Mouse (Mus musculus) mature B cell (primary cell): ENCODE data around the gene Dgcr6.

Experiments
- in situ Hi-C: fragments of 300-500 bp; cut with MboI; formaldehyde crosslinking; loops from 2 replicates; pipeline ENCODE4 v1.14.3; 2019

Dgcr6 gene

DNA sequence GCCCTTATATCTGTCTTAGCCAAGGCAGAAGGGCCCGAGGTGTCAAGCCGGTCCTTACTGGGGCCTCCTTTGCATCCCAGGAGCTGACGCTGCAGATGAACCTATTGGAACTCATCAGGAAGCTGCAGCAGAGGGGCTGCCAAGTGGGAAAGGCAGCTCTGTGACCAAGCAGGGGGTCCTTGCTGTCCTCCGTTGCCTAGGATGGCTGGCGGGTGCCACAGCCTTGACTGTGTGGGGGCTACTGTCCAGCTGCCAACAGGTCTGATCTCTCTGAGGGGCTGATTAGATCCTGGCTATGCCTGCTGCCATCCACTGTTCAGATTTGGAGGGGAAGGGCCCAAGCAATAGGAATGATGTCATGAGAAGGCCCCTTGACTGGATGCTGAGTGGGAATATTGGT lies 18.1 kb downstream of the Dgcr6 start:
- in situ Hi-C loops = no loop called here

DNA sequence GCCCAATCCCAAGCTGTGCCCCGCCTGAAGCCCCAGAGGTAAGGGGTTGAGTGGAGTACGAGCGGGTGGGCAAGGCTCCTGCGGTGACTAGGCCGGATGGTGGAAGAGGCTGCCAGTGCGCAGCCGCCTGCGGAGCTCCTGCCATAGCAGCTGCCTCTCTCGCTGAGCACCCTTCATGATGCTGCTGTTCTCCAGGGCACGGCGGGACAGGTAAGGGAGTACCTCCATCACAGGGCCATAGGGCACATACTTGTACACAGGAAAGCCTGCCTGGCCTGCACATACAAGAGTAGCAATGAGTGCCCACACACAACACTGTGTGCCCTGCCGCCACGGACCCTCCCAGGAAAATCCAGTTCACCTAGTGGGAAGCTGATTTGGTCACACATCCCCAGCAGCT lies 19.4 kb downstream of the Dgcr6 start:
- in situ Hi-C loops = no loop called here

DNA sequence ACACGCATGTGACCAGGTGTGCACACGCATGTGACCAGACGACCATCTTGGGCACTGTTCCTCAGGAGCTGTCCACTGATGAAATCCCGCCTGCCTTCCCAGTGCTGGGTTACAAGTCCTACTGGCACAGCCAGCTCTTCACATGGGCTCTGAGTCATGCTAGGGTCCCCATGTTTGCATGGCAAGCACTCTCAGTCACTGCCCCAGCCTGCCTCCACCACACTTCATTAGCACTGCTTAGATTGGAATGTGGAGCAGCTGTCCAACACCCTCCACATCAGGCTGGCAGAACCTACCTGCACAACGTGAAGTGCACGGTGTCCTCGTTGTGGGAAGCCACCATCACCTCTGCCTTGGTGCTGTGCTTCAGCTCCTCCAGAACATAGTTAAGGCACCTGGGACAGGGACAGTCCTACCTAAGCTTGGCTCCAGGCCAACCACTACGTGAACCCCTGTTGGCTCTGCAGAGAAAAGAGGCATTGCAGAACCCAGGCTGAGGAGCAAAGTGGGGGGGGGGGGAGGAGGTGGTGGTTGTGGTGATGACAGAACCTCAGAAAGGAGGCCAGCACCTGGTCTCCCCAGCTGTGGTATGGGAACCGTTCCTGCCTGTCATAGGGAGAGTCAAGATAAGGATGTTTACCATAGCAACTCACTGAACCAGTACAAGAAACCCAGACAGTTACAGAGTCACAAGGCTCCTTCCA lies 20.8 kb downstream of the Dgcr6 start:
- in situ Hi-C loops = no loop called here

DNA sequence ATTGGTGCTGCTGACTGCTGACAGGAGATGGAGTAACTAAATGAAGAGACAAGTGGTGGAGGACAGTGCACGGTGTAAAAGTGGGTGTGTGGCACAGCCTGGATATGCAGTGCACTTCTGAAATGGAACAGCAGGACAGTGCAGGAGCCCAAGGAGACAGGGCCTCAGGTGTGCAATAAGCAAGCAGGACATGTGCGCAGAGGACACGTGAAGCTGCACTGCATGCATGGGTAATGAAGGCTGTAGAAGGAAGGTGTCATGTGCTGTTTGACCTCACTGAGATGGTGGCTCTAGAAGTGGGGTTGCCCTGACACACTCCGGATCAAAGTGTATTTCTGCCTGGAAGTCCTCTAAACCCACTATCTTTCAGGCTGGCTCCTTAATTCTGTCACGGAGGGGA lies 22.0 kb downstream of the Dgcr6 start:
- in situ Hi-C loops = no loop called here

DNA sequence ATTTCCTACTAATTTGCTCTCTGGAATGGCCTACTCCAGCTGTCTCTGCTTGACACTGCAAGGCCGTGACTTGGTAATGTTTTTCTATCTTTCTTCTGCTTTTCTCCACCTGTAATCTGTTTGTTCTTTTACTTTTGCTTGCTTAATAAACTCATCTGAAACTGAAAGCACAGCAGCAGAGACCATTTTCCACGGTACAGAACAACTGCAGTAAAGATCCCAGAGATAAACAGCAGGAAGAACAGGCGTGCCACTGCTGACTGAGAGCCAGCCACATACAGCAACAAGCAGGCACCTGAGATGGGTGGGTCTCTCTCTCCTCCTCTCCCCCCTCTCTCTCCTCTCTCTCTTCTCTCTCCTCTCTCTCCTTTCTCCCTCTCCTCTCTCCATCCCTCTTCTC lies 22.5 kb downstream of the Dgcr6 start:
- in situ Hi-C loops = no loop called here

DNA sequence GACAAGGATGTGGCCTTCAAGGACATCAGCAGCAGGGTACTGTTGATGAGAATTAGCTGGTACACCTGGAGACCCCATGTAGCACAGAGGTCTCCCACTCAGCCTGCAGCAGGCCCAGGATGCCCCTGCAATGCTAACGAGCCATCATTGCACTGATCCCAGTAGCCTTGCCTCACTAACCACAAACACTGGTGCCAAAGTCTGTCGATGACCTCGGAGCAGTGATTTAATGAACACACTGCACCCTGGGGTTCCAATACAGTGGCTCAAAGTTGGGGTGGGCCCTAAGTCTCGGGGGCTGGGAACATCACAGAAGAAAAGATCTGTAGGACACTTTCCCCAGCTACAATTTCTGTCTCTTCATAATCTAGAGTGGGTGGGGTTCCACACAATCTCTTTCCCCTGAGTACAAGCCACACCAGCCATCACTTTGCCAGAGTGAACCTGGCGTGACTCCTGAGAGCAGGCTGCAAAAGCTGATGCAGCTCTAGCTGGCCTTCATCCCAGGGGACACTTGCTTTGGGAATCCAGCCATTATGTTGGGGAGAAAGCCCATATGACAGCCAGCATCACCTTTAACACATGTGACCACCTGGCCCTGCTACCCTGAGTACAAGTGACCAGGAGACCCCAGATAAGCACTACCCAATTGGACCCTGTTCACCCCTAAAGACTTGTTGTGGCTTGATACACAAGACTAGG lies 25.8 kb downstream of the Dgcr6 start:
- in situ Hi-C loops = no loop called here

DNA sequence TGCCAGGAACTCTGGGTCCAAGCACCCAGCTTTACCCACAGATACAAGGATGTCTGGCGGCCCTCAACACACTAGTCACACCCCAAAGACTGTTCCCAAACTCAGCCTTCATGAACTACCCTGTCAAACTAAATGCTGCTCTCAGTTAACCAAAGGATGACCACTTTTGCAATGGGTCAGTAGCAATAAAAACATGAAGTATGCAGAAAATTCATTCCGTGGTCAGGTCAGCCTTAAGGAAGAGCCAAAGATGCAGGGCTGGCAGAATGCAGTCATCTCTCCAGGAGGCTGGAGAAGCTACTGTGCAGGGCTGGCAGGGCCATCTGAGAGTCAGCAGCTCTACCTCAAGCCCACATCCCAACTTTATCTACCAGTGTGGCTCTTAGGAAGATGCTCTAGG lies 26.6 kb downstream of the Dgcr6 start:
- in situ Hi-C loops = no loop called here

DNA sequence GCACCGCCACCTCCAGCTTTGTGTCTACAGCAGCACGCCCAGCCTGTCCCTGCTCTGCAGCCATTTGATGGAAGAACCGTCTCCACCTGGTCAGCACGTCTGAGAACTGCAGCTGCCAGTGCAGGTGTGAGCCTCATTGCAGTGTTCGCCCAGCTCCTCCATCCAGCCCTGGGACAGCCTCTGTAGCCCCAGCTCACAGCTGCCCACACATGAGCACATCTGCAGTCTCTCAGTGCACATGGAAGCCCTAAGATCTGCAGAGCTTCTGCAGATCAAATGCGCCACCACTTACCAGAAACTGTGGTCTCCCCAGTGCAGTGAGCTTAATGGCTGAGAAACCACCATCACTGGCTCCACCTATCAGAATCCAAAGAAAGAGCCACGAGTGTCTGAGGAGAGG lies 27.5 kb downstream of the Dgcr6 start:
- in situ Hi-C loops = no loop called here

DNA sequence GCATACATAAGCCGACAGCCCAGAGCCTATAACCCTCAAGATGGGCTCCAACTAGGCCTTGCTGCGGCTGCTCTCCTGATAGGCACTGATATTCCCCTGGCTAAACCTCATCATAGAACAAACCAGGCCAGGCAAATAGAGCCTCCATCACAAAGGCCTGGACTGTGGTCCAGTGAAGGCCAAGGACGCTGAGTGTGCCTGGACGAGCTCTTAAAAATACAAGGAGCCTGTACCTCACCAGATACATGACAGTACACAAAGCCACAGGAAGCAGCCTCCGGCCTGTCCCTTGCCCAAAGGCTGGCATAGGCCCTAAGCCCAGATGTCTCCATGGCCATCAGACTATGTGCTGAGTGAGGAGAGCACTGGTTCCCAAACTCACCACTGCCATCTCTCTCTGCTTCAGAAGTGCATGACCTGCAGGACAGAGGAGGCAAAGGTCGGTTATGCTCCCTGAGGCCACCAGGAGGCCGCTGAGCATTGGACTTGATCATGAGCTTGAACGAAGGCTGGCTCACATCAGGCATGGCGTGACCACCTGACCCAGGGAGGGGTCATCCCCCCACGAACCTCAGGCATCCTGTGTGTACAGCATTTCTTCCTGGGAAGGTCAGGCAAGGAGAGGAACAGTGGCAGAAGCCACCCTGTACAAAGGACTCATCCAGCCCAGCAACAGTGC lies 28.6 kb downstream of the Dgcr6 start:
- in situ Hi-C loops = no loop called here

DNA sequence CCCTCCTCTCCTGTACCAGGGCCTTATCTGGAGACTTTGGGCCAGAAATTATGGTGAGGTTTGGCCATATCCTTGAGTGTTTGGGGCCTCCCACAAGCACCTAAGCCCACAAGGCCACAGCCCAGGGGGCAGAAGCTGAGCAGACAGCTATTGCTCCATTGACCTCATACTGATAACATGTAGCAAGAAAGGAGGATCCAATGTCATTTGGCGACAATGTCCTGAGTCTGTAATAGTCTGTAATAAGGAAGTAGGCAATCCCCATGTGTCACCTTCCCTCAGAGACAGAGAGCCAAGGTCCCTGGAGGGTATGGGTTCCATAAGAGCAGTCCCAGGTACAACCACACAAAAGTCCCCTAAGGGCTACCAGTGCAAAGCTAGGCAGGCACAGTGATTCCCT lies 29.6 kb downstream of the Dgcr6 start:
- in situ Hi-C loops = no loop called here

DNA sequence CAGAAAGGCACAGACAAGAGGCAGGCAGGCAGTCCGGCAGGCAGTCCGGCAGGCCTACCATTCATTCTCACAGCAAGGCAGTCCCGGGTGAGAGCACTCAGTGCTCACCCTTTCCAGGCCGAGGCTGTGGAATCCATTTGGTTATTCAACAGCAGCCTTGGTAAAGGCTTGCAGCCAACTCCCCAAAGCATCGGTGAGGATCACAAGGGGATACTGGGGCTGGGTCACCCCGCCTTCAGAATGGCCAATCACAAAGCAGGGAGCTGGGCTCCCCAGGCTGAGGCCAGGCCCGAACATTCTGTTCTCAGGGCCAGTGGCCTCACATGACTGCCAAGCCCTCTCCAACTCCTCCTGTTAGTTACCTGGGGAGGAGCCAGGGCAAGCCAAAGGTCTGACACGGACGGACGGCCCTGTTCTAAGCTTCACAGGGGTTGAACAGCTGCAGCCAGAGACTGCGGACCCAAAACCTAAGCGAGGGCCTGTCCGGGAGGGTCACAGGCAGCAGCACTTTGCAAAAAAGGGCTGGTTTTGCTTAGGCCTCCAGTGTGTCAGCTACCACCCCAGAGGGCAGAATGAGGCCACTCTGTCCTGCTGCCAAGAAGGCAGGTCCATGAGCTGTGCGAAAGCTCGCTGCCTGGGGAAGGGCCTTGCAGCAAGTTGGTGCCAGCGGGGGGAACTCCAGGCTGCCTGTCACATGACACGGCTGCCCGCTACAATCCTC lies 30.7 kb downstream of the Dgcr6 start:
- in situ Hi-C loops = no loop called here

DNA sequence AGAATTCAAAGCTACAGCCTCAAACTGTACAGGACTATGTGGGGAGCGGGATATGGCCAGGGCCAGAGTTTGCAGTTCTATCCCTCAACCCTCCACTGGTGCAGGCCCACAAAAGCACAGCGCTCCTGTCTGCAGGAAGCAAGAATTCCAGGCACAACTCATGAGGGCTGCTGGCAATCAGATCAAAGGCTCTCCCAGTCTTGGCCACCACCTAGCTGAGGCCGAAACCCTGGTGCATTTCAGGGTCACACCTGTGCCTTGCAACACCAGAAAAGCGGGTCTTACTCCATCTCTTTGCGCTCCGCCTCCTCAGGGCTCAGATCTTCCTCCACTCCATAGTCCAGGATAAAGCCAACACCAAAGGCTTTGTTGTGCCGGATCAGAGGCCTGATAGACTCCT lies 31.6 kb downstream of the Dgcr6 start:
- in situ Hi-C loops = no loop called here

DNA sequence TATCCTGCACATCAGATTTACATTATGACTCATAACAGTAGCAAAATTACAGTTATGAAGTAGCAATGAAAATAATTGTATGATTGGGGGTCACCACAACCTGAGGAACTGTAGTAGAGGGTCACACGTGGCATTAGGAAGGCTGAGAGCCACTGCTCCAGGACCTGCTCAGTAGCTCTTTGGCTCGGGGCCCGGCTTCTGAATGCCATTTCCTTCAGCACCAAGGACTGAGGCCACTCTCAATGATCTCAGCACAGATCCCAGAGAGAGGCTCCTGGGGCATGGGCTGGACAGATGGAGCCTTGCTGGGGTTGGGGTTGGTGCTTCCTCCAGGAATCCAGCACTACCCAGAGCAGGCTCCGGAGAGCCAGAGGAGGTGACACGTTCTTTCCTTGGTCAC lies 34.4 kb downstream of the Dgcr6 start:
- in situ Hi-C loops = no loop called here

DNA sequence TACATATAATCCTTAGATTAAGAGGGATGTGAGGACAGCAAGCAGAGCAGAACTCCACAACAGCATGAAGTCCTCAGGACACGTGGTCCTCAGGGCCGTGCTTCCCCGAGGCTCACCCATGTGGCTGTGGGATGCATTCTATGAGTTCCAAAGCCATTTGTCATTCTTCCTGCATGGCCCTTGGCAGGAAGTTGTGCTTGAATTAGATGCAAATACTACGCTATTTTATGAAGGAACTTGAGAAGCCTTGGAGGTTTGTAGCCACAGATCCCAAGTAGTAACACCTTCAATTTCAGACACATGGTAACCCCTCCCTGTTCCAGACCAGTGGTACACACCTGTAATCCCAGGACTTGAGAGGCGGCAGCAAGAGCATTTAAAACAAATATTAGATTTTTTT lies 43.7 kb downstream of the Dgcr6 start:
- in situ Hi-C loops = no loop called here

DNA sequence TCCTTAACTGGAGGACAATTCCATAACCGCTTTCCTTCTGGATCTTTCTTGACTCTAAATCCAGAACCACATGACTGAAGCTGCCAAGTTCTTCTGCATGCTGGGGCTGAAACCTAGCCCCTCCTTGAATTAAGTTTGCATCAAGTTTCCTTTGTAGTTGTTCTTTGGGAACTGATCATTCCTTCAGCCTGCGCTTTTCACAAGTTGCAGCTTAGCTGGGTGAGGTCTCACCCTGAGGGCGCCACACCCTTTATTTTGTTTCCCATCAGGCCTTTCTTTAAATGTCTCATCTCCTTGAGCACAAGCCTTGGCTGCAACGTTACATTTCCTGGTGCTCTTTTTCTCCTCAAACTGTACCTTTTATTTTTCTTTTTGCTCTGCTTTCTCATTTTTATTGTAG lies 50.2 kb downstream of the Dgcr6 start:
- in situ Hi-C loops = no loop called here

DNA sequence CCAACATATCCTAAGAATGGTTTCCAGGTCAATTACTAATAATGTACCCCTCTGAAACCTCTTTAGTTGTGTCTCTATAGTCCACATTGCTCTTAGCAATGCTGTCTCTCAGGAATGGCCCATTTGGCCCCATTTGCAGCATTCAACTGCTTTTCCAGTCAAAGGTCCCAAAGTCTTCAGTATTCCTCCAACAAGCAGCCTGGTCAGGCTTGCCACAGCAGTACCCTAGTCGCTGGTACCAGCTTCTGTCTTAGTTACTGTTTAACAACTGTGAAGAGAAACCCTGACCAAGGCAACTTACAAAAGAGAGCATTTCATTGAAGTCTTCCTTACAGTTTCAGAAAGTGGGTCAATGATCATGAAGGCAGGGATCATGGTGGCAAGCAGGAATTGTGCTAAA lies 50.7 kb downstream of the Dgcr6 start:
- in situ Hi-C loops = no loop called here

DNA sequence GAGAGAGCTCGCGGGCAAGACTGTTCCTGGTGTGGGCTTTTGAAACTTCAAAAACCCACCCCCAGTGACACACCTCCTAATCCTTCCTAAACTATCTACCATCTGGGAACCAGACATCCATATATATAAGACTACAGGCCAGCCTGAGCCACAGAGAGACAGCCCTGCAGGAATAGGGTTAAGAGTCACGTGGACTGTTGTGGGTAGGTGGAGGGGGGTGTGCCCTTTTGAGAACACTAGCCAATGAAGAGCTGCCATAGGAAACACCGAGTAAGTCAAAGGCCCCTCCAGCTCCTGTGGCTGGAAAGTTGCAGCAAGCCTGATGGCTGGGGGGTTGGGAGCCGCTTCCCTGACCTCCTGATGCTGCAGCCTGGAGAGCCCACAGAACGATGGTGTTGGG lies 51.1 kb downstream of the Dgcr6 start:
- in situ Hi-C loops = no loop called here

DNA sequence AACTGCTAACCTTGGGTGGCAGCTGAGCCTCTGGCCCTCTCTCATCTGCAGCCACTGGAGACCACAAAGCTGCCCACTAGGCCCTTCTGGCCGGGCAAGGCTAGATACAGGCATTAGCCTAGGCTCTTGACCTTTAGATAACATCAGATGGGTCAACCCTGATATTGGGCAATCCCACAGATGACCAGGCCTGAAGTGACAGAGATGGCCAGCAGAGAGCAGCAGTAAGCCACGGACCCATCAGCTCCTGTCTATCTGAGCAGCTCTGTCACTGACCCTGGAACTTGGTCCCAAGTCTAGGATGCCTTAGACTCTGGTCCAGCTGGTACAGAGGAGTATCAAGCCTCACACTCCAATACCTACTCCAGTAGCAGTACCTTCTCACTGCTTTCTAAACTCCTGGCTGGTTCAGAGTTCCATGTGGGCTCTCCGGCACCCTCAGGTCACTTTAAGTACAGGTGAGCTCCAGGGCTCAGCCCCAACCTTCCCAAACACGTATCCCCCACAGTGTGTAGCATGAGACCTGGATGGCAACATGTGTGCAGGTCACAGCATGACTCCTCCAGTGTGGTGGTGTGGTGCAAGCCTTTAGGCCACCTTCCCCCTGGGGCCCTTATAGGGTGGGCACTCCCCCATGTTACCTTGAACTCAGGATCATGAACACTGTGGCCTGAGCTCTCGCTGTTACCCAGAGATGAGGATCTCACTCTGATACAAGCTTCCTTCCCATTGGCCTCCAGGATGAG lies 55.7 kb downstream of the Dgcr6 start:
- in situ Hi-C loops = no loop called here

DNA sequence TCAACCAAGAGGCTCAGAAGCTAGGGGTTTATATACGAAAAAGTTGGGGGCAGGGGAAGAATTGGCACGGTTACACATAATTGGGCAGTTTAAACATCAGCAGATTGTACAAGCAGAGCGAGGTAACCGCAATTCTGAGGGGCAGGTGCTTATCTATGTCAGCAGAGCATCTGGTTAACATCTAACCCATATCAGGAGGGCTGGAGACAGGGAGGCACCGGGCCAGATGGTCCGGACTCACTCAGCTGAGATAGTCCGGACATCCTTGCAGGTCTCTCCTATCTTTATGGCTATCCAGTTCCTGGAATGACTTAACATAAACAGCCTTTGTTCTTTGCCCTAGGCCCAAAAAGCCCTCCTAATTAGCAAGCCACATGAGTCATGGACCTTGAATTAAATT lies 58.4 kb downstream of the Dgcr6 start:
- in situ Hi-C loops = no loop called here

DNA sequence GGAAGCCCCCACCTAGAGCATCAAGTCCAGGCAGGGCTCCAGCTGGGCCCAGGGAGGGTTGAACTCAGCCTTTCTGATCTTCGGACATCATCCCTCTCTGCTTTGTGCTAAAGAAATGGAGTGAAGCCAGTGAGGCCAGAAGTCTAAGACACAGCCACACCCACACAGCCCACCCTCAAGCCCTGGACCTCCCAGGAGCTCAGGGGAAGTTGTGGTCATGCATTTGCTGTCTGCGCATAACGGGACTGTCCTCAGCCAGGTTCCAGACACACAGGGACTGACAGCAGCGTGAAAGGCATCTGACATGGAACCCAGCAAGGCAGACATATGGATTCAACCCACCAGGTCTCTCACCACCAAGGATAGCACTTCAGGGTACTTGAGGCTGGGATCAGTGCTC lies 63.8 kb downstream of the Dgcr6 start:
- in situ Hi-C loops = no loop called here

DNA sequence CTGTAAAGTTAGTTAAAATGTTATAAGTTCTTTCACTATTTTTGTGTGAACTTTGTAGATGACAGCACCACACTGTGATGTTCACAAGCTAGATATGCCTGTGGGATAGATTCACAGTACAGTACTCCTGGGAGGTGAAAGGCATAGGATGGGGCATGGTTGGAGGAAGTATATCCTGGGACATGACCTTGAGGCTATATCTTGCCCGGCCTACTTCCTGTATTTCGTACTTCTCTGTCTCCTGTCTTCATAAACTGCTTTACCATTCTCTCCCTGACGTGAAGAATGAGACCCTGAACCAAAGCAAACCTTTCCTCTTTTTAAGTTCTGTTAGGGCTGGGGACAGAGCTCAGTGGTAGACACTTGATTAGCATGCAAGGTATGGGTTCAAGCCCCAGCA lies 65.6 kb downstream of the Dgcr6 start:
- in situ Hi-C loops = no loop called here
